Mouse (Mus musculus) brown adipose tissue, adult 24 weeks (tissue): ENCODE results near the gene AF067063. TPM values are rescaled to one million over a fixed set of nuclear protein-coding genes. Genes with fewer than 3 reads are reported as not detected.
"Not testable (repeated sequence)": the region's sequence is repeated elsewhere in the genome, so short reads cannot be mapped to it uniquely, and the experiment has no call there.

Experiments used
- H3K27ac ChIP-seq: fragments of 200-500 bp; replicated peaks from 2 replicates; pipeline ENCODE4 v1.5.1; 2012; ENCODE audit warnings: low read depth, mild to moderate bottlenecking, low read length
- H3K4me1 ChIP-seq: fragments of 200-500 bp; 2 replicates; pipeline ENCODE4 v1.6.1; 2012; ENCODE audit warnings: low read length, mixed read lengths; ENCODE audit not compliant: control insufficient read depth, insufficient read depth, insufficient read length
- H3K4me3 ChIP-seq: fragments of 200-500 bp; 2 replicates; pipeline ENCODE4 v1.5.1; 2012; ENCODE audit warnings: low read depth, mild to moderate bottlenecking, low read length, moderate library complexity; ENCODE audit not compliant: insufficient read depth
- polyA plus RNA-seq: library from polyadenylated mRNA; stranded (reverse); fragments of >200 nt; gene quantifications from 2 replicates; pipeline ENCODE4 v1.2.4, GENCODE M21; 2012; ENCODE audit not compliant: missing spikeins, insufficient read depth, insufficient read length

AF067063 gene
- polyA plus RNA-seq: not detected in 2 replicates

GRCm38 (mm10) chr13:119830116-119830515 is at the start of gene AF067063:
Gene AF067063 (minus strand): TSS chr13:119830216.
- not testable (repeated sequence) for H3K4me1 ChIP-seq, H3K27ac ChIP-seq, H3K4me3 ChIP-seq

- not testable (repeated sequence) for H3K4me3 ChIP-seq, H3K27ac ChIP-seq, H3K4me1 ChIP-seq
Observed at GRCm38 (mm10) chr13:119864395-119864999, 34.5 kb upstream of the AF067063 start.

- not testable (repeated sequence) for H3K4me3 ChIP-seq, H3K27ac ChIP-seq, H3K4me1 ChIP-seq
Observed at GRCm38 (mm10) chr13:119862399-119862798, 32.4 kb upstream of the AF067063 start.

- not testable (repeated sequence) for H3K4me1 ChIP-seq, H3K27ac ChIP-seq, H3K4me3 ChIP-seq
Observed at GRCm38 (mm10) chr13:119839982-119840381, 10.0 kb upstream of the AF067063 start.

GRCm38 (mm10) chr13:119837719-119838337 is 7.8 kb upstream of the AF067063 start:
- not testable (repeated sequence) for H3K4me1 ChIP-seq, H3K4me3 ChIP-seq, H3K27ac ChIP-seq

- H3K27ac ChIP-seq, H3K4me1 ChIP-seq: not testable (repeated sequence)
- H3K4me3 ChIP-seq: peak overlapping the region; percentile 30; the same call in 1 of the 2 replicates
Observed at GRCm38 (mm10) chr13:119836324-119836811, 6.4 kb upstream of the AF067063 start.

- H3K4me3 ChIP-seq: peak within 1 kb of the TSS; percentile 30
- not testable (repeated sequence) for H3K27ac ChIP-seq, H3K4me1 ChIP-seq
Observed at GRCm38 (mm10) chr13:119835320-119836056, 5.5 kb upstream of the AF067063 start, which contains the start of gene D13Ertd608e. Gene D13Ertd608e (plus strand): TSS chr13:119836006.

GRCm38 (mm10) chr13:119817579-119818206 is 12.3 kb downstream of the AF067063 start:
- Histone ChIP-seq H3K27ac (no peak overlapping the region), H3K4me3 (no peak overlapping the region), H3K4me1 (no peaks in the 10 kb centered on the region)

GRCm38 (mm10) chr13:119816798-119817197 is 13.2 kb downstream of the AF067063 start:
- Histone ChIP-seq H3K4me3 (no peak overlapping the region), H3K4me1 (no peaks in the 10 kb centered on the region), H3K27ac (no peak overlapping the region)

GRCm38 (mm10) chr13:119810031-119810430 is 20.0 kb downstream of the AF067063 start:
- H3K27ac ChIP-seq: no peak overlapping the region
- no peaks in the 10 kb centered on the region for H3K4me1 ChIP-seq
- no peak overlapping the region for H3K4me3 ChIP-seq

- Histone ChIP-seq H3K4me3 (no peak overlapping the region), H3K27ac (no peak overlapping the region), H3K4me1 (no peaks in the 10 kb centered on the region)
Observed at GRCm38 (mm10) chr13:119808937-119809336, 21.1 kb downstream of the AF067063 start.

- Histone ChIP-seq H3K4me3 (no peak overlapping the region), H3K27ac (no peak overlapping the region)
Observed at GRCm38 (mm10) chr13:119797656-119798055, 32.4 kb downstream of the AF067063 start.

GRCm38 (mm10) chr13:119792791-119793404 is 37.1 kb downstream of the AF067063 start:
- Histone ChIP-seq H3K4me3 (no peak overlapping the region), H3K4me1 (no peaks in the 10 kb centered on the region)

More at GRCm38 (mm10) chr13:119797656-119798055, 32.4 kb downstream of the AF067063 start:
- no peaks in the 10 kb centered on the region for H3K4me1 ChIP-seq

GRCm38 (mm10) chr13:119791580-119792135 is 38.4 kb downstream of the AF067063 start:
- H3K27ac ChIP-seq: peak overlapping the region; percentile 70; the same call in 1 of the 2 replicates

More at GRCm38 (mm10) chr13:119792791-119793404, 37.1 kb downstream of the AF067063 start:
- H3K27ac ChIP-seq: no peak overlapping the region

More at GRCm38 (mm10) chr13:119791580-119792135, 38.4 kb downstream of the AF067063 start:
- Histone ChIP-seq H3K4me1 (no peaks in the 10 kb centered on the region), H3K4me3 (peak overlapping the region; percentile 79)
